Mouse (Mus musculus): ENCODE data around the gene Lhpp. TPM values are rescaled to one million over a fixed set of nuclear protein-coding genes. Genes with fewer than 3 reads are reported as not detected.

Gene Lhpp
- polyA plus RNA-seq (2015; fragmentation: Illumina TruSeq; extraction: RNeasy Lipid Tissue Mini Kit (QIAGEN cat#74804); ENCODE audit: insufficient read depth, low read depth, low replicate concordance), result 1.8 TPM

GRCm38 (mm10) chr7:132610468-132611318 lies at the start of gene Lhpp:
Gene Lhpp, plus strand, starts transcription at chr7:132610638.

GRCm38 (mm10) chr7:132576116-132576650 lies 34.3 kb upstream of the Lhpp start, which contains the start of gene Oat:
Gene Oat, minus strand, starts transcription at chr7:132576398.

GRCm38 (mm10) chr7:132599071-132599975 lies 11.1 kb upstream of the Lhpp start, which contains the start of gene Nkx1-2:
Gene Nkx1-2, minus strand, starts transcription at chr7:132599637.

Other genes starting within 250 kb of the Lhpp start
- 21.2 TPM for gene Oat, start 34.2 kb upstream of the Lhpp start, polyA plus RNA-seq (2015; fragmentation: Illumina TruSeq; extraction: RNeasy Lipid Tissue Mini Kit (QIAGEN cat#74804); ENCODE audit: insufficient read depth, low read depth, low replicate concordance)
- gene Nkx1-2, start 11.0 kb upstream of the Lhpp start, polyA plus RNA-seq (2015; fragmentation: Illumina TruSeq; extraction: RNeasy Lipid Tissue Mini Kit (QIAGEN cat#74804); ENCODE audit: insufficient read depth, low read depth, low replicate concordance), result not detected
- gene Fam53b, start 203.2 kb downstream of the Lhpp start, polyA plus RNA-seq (2015; fragmentation: Illumina TruSeq; extraction: RNeasy Lipid Tissue Mini Kit (QIAGEN cat#74804); ENCODE audit: insufficient read depth, low read depth, low replicate concordance), result 4.8 TPM
- gene Eef1akmt2, start 242.0 kb downstream of the Lhpp start, polyA plus RNA-seq (2015; fragmentation: Illumina TruSeq; extraction: RNeasy Lipid Tissue Mini Kit (QIAGEN cat#74804); ENCODE audit: insufficient read depth, low read depth, low replicate concordance), result 3.9 TPM
- 6.5 TPM for gene Abraxas2, start 248.6 kb downstream of the Lhpp start, polyA plus RNA-seq (2015; fragmentation: Illumina TruSeq; extraction: RNeasy Lipid Tissue Mini Kit (QIAGEN cat#74804); ENCODE audit: insufficient read depth, low read depth, low replicate concordance)

Measured in pancreas, adult 10 weeks (tissue).